Mouse (Mus musculus): ENCODE measurements around the gene Sp8.

Gene Sp8

DNA sequence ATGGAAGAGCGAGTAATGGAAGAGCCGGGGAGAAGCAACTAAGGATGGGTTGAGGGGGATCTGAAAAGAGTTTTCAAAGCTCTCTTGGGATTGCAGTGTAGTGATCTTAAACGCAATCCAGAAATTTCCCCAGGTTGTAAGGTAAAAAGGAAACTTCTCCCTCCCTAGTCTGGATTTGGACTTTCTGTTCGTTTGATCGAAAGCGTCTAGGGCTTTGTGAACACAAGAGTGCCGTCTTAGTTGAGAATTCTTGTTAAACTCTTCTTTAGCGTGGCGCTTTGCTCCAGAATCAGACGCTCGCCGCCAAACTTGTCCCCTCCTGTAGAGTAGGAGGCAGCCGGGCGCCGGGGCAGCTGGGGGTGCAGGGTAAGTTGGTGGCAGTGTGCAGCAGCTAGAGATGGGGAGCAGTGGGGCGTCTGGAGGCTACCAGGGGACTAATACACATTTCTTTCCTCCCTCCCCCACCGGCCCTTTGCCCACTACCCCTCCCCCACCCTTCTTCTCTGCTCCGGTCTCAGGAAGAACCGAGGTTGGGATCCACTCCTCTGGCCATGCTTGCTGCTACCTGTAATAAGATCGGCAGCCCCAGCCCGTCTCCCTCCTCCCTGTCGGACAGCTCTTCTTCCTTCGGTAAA is 1.8 kb downstream of the Sp8 start:
- in situ Hi-C loops (cut with MboI, MseI): loop anchor here (25.0 kb wide), 2 partner anchors 661 to 1011 kb away; partner anchors contain the start of gene Dnah11

DNA sequence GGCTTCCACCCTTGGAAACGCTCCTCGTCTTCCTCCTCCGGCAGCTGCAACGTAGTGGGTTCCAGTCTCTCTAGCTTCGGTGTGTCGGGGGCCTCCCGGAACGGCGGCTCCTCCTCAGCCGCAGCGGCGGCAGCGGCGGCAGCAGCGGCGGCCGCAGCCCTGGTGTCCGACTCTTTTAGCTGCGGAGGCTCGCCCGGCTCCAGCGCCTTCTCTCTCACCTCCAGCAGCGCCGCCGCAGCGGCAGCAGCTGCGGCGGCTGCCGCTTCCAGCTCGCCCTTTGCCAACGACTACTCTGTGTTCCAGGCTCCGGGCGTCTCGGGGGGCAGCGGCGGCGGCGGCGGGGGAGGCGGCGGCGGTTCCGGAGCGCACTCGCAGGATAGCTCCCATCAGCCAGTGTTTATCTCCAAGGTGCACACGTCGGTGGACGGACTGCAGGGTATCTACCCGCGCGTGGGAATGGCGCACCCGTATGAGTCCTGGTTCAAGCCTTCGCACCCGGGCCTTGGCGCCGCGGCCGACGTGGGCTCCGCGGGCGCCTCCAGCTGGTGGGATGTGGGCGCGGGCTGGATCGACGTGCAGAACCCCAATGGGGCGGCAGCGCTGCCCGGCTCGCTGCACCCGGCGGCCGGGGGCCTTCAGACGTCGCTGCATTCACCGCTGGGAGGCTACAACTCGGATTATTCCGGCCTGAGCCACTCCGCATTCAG is 2.5 kb downstream of the Sp8 start:
- in situ Hi-C loops (cut with MboI, MseI): loop anchor here (25.0 kb wide), 2 partner anchors 661 to 1011 kb away; partner anchors contain the start of gene Dnah11

DNA sequence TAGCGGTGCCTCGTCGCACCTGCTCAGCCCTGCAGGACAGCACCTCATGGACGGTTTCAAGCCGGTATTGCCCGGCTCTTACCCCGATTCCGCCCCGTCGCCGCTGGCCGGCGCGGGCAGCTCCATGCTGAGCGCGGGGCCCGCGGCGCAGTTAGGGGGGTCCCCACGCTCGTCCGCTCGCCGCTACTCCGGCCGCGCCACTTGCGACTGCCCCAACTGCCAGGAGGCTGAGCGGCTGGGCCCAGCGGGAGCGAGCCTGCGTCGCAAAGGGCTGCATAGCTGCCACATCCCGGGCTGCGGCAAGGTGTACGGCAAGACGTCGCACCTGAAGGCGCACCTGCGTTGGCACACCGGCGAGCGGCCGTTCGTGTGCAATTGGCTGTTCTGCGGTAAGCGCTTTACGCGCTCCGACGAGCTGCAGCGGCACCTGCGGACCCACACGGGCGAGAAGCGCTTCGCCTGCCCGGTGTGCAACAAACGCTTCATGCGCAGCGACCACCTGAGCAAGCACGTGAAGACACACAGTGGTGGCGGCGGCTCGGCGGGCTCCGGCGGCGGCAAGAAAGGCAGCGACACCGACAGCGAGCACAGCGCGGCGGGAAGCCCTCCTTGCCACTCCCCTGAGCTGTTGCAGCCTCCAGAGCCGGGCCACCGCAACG is 3.2 kb downstream of the Sp8 start:
- in situ Hi-C loops (cut with MboI, MseI): loop anchor here (25.0 kb wide), 2 partner anchors 662 to 1012 kb away; partner anchors contain the start of gene Dnah11

DNA sequence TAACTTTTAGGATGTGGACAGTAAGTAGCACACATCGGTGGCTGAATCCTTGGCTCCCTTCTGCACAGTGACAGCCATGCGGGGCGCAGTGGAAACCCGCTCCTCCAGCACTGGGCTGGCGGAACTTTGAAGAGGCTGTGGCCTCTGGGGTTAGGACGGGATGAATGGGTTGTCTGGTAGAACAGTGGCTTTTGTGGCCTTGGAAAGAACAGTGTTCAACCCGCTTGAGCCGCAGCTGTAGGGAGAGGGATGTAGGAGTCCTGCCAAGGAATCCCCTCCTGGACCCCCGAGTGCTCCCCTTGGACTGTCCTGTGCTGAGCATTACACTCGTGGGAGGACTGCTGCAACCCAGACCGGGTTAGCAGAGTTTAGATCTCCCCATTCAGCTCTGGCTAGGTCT is 3.9 kb downstream of the Sp8 start:
- in situ Hi-C loops (cut with MboI, MseI): loop anchor here (5.0 to 25.0 kb wide), 3 partner anchors 663 to 1013 kb away; partner anchors contain the start of gene Dnah11

DNA sequence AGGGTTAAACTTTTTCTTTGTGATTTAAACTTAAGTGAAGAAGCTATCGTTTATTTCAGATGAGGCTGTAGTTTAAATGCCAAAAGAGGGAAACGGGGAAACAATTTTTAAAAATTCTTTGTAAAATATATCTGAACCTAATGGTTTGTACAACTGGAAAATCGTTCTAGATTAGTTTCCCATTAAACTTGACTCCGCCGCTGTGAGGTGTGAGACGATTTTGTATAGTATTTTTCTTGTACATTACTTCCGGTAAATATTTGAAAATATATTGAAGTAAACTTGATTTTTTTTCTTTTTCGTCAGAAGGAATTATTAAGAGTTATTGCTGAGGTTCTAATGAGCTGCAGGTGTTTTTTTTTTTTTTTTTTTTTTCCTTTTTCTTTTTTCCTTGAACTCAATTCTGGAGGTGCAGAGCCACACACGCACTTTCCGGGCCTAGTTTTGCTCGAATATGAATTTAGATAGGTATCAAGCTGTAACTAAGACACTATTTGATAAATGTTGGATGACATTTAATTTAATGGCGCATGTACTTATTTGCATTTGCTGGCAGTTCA is 4.8 kb downstream of the Sp8 start:
- in situ Hi-C loops (cut with MboI, MseI): loop anchor here (5.0 kb wide), 1 partner anchor 859 kb away; no protein-coding TSS in a partner anchor

DNA sequence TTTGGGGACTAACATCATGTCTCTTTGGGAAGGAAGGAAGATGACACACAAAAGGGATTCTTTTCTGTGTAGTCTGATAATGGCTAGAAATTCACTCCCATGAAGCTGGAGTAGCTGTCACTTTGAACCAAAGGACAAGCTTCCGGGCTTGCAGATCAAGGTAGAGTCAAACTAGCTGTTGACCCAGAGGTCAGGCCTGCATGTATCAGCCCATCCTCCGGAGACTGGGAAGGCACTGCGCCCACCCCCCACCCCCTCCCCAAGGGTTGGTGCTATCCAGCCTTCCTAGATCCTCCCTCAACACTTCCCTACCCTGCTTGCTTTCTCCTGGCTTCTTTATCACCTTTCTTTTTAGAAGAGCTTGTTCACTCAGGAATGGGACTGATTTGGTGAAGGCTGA is 7.2 kb downstream of the Sp8 start:
- in situ Hi-C loops (cut with MboI, MseI): loop anchor here (5.0 kb wide), 1 partner anchor 861 kb away; no protein-coding TSS in a partner anchor

DNA sequence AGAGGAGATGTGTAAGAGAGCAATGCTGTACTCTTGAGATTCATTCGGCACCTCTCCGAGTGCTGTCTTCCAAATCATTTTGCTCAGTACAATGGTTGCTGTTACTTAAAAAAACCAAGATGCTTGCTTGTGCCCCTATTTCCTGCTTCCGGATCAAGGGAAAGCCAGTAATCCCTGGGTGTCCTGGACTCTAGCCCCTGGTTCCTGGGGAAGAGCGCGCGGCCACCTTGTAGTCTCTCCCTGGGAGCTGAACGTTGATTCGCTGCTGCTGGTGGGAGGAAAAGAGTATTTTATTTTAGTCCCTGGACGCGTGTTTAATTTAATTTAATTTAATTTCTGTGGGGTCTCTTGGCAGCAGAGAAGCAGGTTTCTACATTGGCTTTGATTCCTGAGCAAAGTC is 8.3 kb downstream of the Sp8 start:
- in situ Hi-C loops (cut with MboI, MseI): loop anchor here (5.0 kb wide), 1 partner anchor 862 kb away; no protein-coding TSS in a partner anchor

DNA sequence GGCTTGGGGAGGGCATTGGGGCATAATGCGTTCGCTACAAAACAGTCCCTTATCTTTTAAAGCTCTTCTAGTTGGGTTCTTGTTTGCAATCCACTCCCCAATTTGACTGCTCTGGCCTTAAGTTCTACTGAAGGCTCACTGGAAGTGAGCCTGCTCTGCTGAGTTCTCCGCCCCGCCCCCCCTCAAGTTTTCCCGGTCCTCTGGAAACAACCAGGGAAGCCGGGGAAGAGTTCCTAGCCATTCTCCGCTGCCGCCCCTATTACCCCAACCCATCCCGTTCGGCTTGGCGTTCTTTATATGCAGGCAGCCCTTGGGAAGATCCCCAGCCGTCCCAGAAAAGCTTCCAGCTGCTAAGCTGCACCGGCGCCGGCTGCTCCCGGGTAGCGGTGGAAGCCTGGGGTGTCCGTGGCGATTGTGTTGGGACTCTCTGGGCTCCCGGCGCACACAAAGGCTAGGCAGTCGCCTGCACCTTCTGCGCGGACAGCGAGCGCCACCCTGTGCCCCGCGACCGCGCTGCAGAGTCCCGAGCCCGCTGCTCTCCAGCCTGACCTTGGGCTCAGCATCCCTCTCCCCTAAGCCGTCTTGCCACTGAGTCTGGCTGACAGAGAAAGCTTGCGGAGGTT is 8.8 kb downstream of the Sp8 start:
- in situ Hi-C loops (cut with MboI, MseI): loop anchor here (5.0 kb wide), 2 partner anchors 348 to 863 kb away; no protein-coding TSS in a partner anchor

DNA sequence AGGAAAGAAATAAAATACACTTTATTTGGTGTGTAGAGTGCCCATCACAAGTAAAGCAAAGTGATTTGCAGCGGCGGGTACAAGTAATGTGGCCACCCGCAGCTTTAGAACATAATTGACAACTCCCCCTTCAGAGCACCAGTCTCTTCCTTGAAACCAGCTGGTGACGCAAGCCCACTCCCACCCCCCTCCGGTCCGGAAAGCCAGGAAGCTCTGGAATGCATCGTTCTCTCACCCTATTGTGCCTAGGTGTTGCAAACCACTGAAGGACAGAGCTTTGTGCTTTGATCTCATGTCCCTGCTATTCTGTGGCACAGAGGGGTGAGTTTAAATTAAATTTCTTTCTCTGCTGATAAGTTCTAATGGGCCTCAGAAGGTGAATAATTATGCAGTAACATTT is 10.0 kb downstream of the Sp8 start:
- in situ Hi-C loops (cut with MboI, MseI): loop anchor here (5.0 kb wide), 1 partner anchor 349 kb away; no protein-coding TSS in a partner anchor

DNA sequence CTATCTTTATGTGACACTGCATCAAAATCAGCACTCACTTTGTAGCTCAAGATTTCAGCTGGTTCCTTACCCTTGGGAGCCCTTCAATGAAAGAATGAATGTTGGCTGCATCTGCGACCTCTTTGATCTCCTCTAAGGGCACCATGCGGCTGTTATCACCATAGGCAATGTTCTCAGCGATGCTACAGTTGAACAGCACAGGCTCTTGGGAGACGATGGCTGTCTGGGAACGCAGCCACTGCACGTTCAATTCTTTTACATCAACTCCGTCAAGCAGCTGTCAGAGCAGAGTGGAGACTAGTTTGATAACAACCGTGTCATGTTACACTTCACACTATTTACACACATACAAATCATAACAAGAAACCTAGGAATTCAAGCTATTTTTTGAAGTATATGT is 26.5 kb downstream of the Sp8 start:
- in situ Hi-C loops (cut with MboI, MseI): no loop called here

DNA sequence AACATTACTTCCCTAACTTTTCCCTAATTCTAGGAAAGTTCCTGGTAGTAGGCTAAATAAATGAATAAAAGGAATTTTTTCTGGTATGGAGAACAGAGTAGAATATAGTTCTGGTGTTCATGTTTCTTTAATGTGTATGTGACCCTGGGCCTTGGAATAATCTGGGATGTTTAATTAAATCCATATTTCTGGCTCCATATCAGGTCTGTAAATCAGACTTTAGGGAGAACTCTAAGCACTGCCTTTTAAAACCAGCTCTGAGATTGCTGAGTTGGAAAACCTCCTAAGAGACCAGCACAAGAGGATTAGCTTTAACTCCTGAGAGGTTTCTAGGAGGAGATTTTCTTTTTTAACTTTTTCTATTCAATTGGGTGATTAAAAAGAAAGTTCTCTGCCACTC is 36.7 kb downstream of the Sp8 start:
- in situ Hi-C loops (cut with MboI, MseI): no loop called here

DNA sequence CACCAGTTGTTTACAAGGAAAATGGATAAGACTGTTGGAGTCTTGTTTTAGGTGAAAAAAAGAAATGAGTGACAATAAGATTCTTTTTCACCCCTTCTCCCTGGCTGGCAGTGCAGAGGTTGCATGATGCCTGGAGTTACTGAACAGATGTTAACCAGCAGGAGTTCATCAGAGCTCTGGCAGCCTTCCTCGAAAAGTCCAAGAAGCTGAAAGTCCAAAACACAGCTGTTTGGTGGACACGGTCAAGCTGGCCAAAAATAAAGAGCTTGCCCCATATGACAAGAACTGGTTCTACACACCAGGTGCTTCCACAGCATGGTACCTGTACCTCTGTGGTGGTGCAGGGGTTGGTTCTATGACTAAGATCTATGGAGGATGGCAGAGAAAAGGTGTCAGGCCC is 41.8 kb downstream of the Sp8 start:
- in situ Hi-C loops (cut with MboI, MseI): no loop called here

Measured in T-helper 1 cell (primary cell).